Mouse (Mus musculus) embryonic facial prominence, embryonic 14.5 days (tissue): ENCODE data around the gene Far2. TPM values are rescaled to one million over a fixed set of nuclear protein-coding genes. Genes with fewer than 3 reads are reported as not detected.

Experiments
- ATAC-seq: fragments of 200-750 bp; cut with Nextera tagmentation; 2 replicates; pipeline ENCODE4 v1.8.0; 2017; ENCODE audit warnings: low read depth, moderate number of reproducible peaks, moderate TSS enrichment
- DNase-seq: peaks from one replicate; pipeline ENCODE4 v3.0.0-alpha.2; 2015; ENCODE audit warnings: low spot score
- H3K27ac ChIP-seq: fragments of 300-500 bp; sonication (generic); replicated peaks from 2 replicates; pipeline ENCODE4 v1.5.1; 2014; ENCODE audit warnings: low read depth, mild to moderate bottlenecking, low read length, moderate library complexity
- H3K27me3 ChIP-seq: fragments of 300-500 bp; sonication (generic); replicated peaks from 2 replicates; pipeline ENCODE4 v1.6.1; 2014; ENCODE audit warnings: low read length; ENCODE audit not compliant: control insufficient read depth, insufficient read depth
- H3K36me3 ChIP-seq: fragments of 300-500 bp; sonication (generic); 2 replicates; pipeline ENCODE4 v1.6.1; 2014; ENCODE audit warnings: low read length, mixed read lengths; ENCODE audit not compliant: control insufficient read depth, insufficient read depth
- H3K4me1 ChIP-seq: fragments of 300-500 bp; sonication (generic); 2 replicates; pipeline ENCODE4 v1.6.1; 2014; ENCODE audit warnings: antibody characterized with exemption, low read length; ENCODE audit not compliant: control insufficient read depth, insufficient read depth
- H3K4me2 ChIP-seq: fragments of 300-500 bp; sonication (generic); 2 replicates; pipeline ENCODE4 v1.6.1; 2014; ENCODE audit warnings: low read depth, mild to moderate bottlenecking, low read length, moderate library complexity, mixed read lengths
- H3K4me3 ChIP-seq: fragments of 300-500 bp; sonication (generic); 2 replicates; pipeline ENCODE4 v1.5.1; 2014; ENCODE audit warnings: low read depth, mild to moderate bottlenecking, low read length
- H3K9ac ChIP-seq: fragments of 300-500 bp; sonication (generic); 2 replicates; pipeline ENCODE4 v1.6.1; 2014; ENCODE audit warnings: low read depth, mild to moderate bottlenecking, low read length, moderate library complexity, mixed read lengths
- H3K9me3 ChIP-seq: fragments of 300-500 bp; sonication (generic); 2 replicates; pipeline ENCODE4 v1.6.1; 2016; ENCODE audit warnings: low read length; ENCODE audit not compliant: control insufficient read depth
- WGBS: fragments of 180-500 bp; shearing (Covaris S2); extraction: QIAGEN DNeasy Blood & Tissue Kit; methylation state at CpG from one replicate; pipeline ENCODE4 v1.1.7; 2014; 5-methylcytosine and 5-hydroxymethylcytosine counted together
- polyA plus RNA-seq: library from polyadenylated mRNA; unstranded; fragments of >200 nt; fragmentation: Nextera tagmentation; extraction: Ambion mirVana; gene quantifications from 2 replicates; pipeline ENCODE4 v1.2.1, GENCODE M21; 2014

Gene Far2
- polyA plus RNA-seq, 1 experiment from 2014 or later, result 3.9 TPM

GRCm38 (mm10) chr6:148193972-148194701 lies 147.1 kb downstream of the Far2 start:
- ATAC-seq, result no peak

DNA sequence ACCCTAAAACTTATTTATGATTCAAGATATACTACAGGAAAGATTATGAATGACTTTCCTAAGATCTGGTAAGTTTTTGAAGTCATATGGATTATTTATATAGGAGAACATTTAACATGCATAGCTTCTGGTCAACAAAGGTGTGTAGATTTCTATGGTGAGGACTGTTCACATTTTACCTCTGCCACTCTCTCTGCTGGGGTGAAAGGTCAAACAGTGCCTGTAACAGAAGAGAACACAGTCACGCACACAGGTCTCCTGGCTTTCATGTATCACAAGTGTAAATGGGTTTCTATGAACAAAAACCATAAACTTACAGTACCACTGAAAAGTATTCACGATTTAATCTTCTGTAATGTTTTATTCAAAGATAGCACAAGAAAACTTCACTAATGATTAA lies 152.1 kb downstream of the Far2 start:
- no peak overlapping the region for H3K27ac ChIP-seq
- no peak overlapping the region for H3K4me3 ChIP-seq
- H3K4me2 ChIP-seq, result no peak overlapping the region
- peaks cover 75% of the 10 kb centered on the region for H3K36me3 ChIP-seq
- H3K27me3 ChIP-seq, result no peaks in the 10 kb centered on the region
- DNase-seq (no peak), ATAC-seq (no peak)
- WGBS, result 90% methylated on average over 2 of the region's 2 CpGs
- no peak overlapping the region for H3K9ac ChIP-seq
- H3K9me3 ChIP-seq, result no peaks in the 10 kb centered on the region
- no peaks in the 10 kb centered on the region for H3K4me1 ChIP-seq

More at GRCm38 (mm10) chr6:148193972-148194701, 147.1 kb downstream of the Far2 start:
- Histone ChIP-seq H3K27me3 (no peaks in the 10 kb centered on the region), H3K9ac (no peak overlapping the region), H3K36me3 (peaks cover 75% of the 10 kb centered on the region), H3K9me3 (no peaks in the 10 kb centered on the region), H3K27ac (no peak overlapping the region), H3K4me2 (no peak overlapping the region), H3K4me1 (no peaks in the 10 kb centered on the region), H3K4me3 (no peak overlapping the region)
- 90% methylated on average over 6 of the region's 6 CpGs for WGBS
- no peak for DNase-seq

DNA sequence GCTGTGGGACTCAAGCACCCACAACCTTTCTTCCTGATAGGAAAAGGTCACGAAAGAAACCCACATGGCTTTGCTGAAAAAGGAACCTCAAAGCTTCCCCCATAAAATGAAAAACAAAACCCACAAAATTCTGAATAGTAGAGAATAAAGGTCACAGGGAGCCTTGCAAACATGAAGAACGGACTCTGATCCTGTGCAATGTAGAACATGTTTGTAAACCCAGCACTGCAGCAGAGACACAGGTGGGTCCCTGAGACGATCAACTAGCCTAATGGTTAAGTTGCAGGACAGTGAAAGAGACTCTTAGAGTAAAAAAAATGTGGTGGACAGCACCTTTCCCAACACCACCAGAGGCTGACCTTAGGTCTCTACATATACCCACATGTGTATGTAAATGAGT lies 152.7 kb downstream of the Far2 start:
- no peaks in the 10 kb centered on the region for H3K27me3 ChIP-seq
- no peak for ATAC-seq
- no peak overlapping the region for H3K4me2 ChIP-seq
- peaks cover 72% of the 10 kb centered on the region for H3K36me3 ChIP-seq
- no peaks in the 10 kb centered on the region for H3K9me3 ChIP-seq
- no peak for DNase-seq
- H3K9ac ChIP-seq, result no peak overlapping the region
- H3K4me3 ChIP-seq, result no peak overlapping the region
- no peaks in the 10 kb centered on the region for H3K4me1 ChIP-seq
- 93% methylated on average over 3 of the region's 3 CpGs for WGBS
- H3K27ac ChIP-seq, result no peak overlapping the region

DNA sequence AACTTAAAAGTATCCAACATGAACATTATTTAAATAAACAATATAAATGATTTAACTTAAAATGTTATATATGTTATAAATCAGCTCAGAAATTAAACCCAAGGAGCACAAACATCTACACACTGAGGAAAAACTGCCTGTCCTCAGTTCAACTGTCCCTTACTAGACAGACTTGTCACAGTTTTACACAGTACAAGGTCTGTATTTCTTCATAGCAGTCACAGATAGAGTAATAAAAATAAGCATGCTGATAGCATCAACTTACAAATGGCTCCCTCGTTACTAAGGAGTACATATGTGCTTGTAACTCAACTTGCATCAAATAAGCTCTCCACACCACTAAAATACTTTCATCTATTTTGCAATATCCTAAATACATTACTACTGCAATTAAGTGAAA lies 158.1 kb downstream of the Far2 start:
- H3K27ac ChIP-seq, result no peak overlapping the region
- H3K9ac ChIP-seq, result no peak overlapping the region
- no peaks in the 10 kb centered on the region for H3K9me3 ChIP-seq
- no peaks in the 10 kb centered on the region for H3K4me1 ChIP-seq
- no peak for ATAC-seq
- no peaks in the 10 kb centered on the region for H3K27me3 ChIP-seq
- peaks cover 42% of the 10 kb centered on the region for H3K36me3 ChIP-seq
- H3K4me2 ChIP-seq, result no peak overlapping the region
- no peak for DNase-seq
- H3K4me3 ChIP-seq, result no peak overlapping the region
- 84% methylated on average over 1 of the region's 1 CpGs for WGBS

DNA sequence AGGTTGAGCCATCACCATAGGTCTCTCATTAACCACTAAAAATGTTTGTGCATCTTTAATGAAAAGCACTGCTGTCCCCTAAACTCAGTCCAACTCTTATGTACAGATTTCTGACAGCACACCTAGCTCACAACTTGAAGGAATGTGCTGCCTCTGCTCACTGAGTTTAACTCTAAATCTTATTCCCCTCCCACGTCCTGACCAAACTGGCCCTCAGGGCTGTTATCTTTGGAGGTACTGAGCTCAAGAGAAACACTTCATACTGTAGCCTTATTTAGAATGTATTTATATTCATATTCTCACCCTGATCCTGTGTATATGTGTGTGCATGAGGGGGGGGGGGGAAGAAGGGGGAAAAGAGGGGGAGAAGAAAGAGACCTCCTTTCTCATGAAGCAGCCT lies 160.5 kb downstream of the Far2 start:
- Histone ChIP-seq H3K27me3 (no peaks in the 10 kb centered on the region), H3K4me1 (peaks cover 8% of the 10 kb centered on the region; the same call in 1 of the 2 replicates), H3K36me3 (peaks cover 22% of the 10 kb centered on the region), H3K27ac (no peak overlapping the region), H3K9me3 (no peaks in the 10 kb centered on the region), H3K4me3 (no peak overlapping the region), H3K9ac (no peak overlapping the region), H3K4me2 (no peak overlapping the region)
- ATAC-seq (no peak), DNase-seq (no peak)
- 77% methylated on average over 1 of the region's 1 CpGs for whole genome bisulfite sequencing

- no peaks in the 10 kb centered on the region for H3K27me3 ChIP-seq
- no peaks in the 10 kb centered on the region for H3K9me3 ChIP-seq
- peaks cover 16% of the 10 kb centered on the region for H3K4me1 ChIP-seq
- H3K9ac ChIP-seq, result peak overlapping the region; percentile 99
- ATAC-seq (peak; percentile 41), DNase-seq (peak; percentile 17)
- peak overlapping the region; percentile 77 for H3K4me2 ChIP-seq
- WGBS, result 1% methylated on average over 29 of the region's 51 CpGs
- H3K4me3 ChIP-seq, result peak overlapping the region; percentile 91
- no peaks in the 10 kb centered on the region for H3K36me3 ChIP-seq
- H3K27ac ChIP-seq, result peak overlapping the region; percentile 84
Observed at GRCm38 (mm10) chr6:148211391-148211876, 164.4 kb downstream of the Far2 start.

GRCm38 (mm10) chr6:148211897-148212680 lies 165.0 kb downstream of the Far2 start, which contains the start of gene Ergic2:
Ergic2 (minus strand) TSS chr6:148212374.
- Histone ChIP-seq H3K4me3 (peak within 1 kb of the TSS; percentile 91), H3K9ac (peak within 1 kb of the TSS; percentile 99), H3K4me2 (peak within 1 kb of the TSS; percentile 77), H3K36me3 (no peaks in the 10 kb centered on the region), H3K4me1 (peaks cover 16% of the 10 kb centered on the region), H3K27me3 (no peaks in the 10 kb centered on the region), H3K9me3 (no peaks in the 10 kb centered on the region), H3K27ac (peak within 1 kb of the TSS; percentile 88)
- ATAC-seq, result peak; percentile 99
- WGBS, result 1% methylated on average over 50 of the region's 61 CpGs
- DNase-seq, result peak; percentile 100

GRCm38 (mm10) chr6:148214765-148215164 lies 167.7 kb downstream of the Far2 start:
- no peak overlapping the region for H3K4me2 ChIP-seq
- H3K27ac ChIP-seq, result no peak overlapping the region
- H3K27me3 ChIP-seq, result no peaks in the 10 kb centered on the region
- 3% methylated on average over 5 of the region's 5 CpGs for WGBS
- peak; percentile 62 for DNase-seq
- no peak for ATAC-seq
- peaks cover 16% of the 10 kb centered on the region for H3K4me1 ChIP-seq
- no peaks in the 10 kb centered on the region for H3K9me3 ChIP-seq
- no peaks in the 10 kb centered on the region for H3K36me3 ChIP-seq
- peak overlapping the region; percentile 37; the same call in 1 of the 2 replicates for H3K9ac ChIP-seq
- no peak overlapping the region for H3K4me3 ChIP-seq
